Mouse (Mus musculus): ENCODE results near the gene Myh11.

DNA sequence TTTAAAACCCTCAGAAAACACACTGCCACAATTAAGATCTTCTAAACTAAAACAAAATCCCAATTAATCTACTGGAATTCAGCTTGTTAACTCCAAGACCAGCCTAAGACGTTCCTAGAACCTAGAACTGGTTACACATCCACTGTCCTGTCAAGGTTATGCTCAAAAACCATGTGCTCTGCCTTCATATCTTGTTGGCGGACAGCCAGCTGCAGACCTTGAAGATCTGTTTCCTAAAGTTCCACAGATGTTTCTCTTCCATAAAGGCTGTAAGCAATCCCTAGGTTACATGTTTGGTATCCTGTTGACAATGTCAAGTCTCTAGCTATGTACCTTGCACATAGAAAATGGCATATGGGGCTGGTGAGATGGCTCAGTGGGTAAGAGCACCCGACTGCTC is 13.6 kb upstream of the Myh11 start:
- no peak for TF ChIP-seq POLR2A (IDR thresholded peaks at IDR 0.05; ENCODE audit: extremely low read depth, insufficient read depth, low read length)
- TF ChIP-seq CTCF (IDR thresholded peaks at IDR 0.05; ENCODE audit: extremely low read depth, insufficient read depth, low read length) = no peak
